Mouse (Mus musculus): ENCODE measurements around the gene Lima1. TPM values are rescaled to one million over a fixed set of nuclear protein-coding genes. Genes with fewer than 3 reads are reported as not detected.
A peak's percentile ranks its signal among the peaks of the same experiment; 100 is the strongest.
"Not testable (repeated sequence)": the region's sequence is repeated elsewhere in the genome, so short reads cannot be mapped to it uniquely, and the experiment has no call there.

Lima1 gene
- polyA plus RNA-seq, 1 experiment from 2014 or later: 54.7 TPM

DNA sequence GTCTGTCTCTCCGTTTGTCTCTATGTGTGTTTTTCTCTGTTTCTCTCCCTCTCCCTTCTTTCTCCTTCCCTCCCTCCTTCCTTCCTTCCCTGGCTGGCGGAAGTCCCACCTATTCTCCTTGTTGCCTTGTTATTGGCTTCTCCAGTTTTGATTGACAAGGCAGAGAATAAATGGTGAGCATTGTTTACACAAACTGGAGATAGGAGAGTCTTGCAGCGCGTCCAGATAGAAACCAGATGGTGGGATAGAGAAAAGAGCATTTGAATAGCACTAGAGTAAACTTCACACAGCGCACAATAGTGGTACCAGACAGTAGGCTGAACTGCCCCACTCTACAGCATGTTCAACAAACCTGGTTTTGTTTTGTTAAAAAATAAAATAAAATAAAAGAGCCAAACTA lies 43.7 kb downstream of the Lima1 start:
- no peaks in the 10 kb centered on the region for H3K9me3 ChIP-seq (ENCODE audit: low read length)
- H3K27me3 ChIP-seq (ENCODE audit: insufficient read depth, low read length): no peaks in the 10 kb centered on the region
- H3K4me1 ChIP-seq (ENCODE audit: insufficient read depth, low read length): no peaks in the 10 kb centered on the region
- no peak overlapping the region for H3K4me2 ChIP-seq (replicated peaks; ENCODE audit: low read depth, low read length)
- 79% methylated on average over 5 of the region's 5 CpGs for WGBS
- H3K36me3 ChIP-seq (ENCODE audit: insufficient read depth, low read length): no peaks in the 10 kb centered on the region
- no peak overlapping the region for H3K4me3 ChIP-seq (ENCODE audit: low read length)
- no peak overlapping the region for H3K27ac ChIP-seq (ENCODE audit: low read length)
- no peak overlapping the region for H3K9ac ChIP-seq (replicated peaks; ENCODE audit: low read length)
- ATAC-seq (ENCODE audit: low FRiP score, low TSS enrichment): no peak

GRCm38 (mm10) chr15:99828061-99828460 lies 47.2 kb downstream of the Lima1 start:
- H3K27me3 ChIP-seq (ENCODE audit: insufficient read depth, low read length): no peaks in the 10 kb centered on the region
- no peak overlapping the region for H3K4me2 ChIP-seq (replicated peaks; ENCODE audit: low read depth, low read length)
- no peak overlapping the region for H3K9ac ChIP-seq (replicated peaks; ENCODE audit: low read length)
- ATAC-seq (ENCODE audit: low FRiP score, low TSS enrichment): no peak
- no peaks in the 10 kb centered on the region for H3K9me3 ChIP-seq (ENCODE audit: low read length)
- WGBS: 72% methylated on average over 2 of the region's 2 CpGs
- H3K4me3 ChIP-seq (ENCODE audit: low read length): no peak overlapping the region
- no peak overlapping the region for H3K27ac ChIP-seq (ENCODE audit: low read length)
- no peaks in the 10 kb centered on the region for H3K36me3 ChIP-seq (ENCODE audit: insufficient read depth, low read length)
- H3K4me1 ChIP-seq (ENCODE audit: insufficient read depth, low read length): 0 out of 2 replicates have a peak, but pooled peaks cover 3% of the 10 kb centered on the region

DNA sequence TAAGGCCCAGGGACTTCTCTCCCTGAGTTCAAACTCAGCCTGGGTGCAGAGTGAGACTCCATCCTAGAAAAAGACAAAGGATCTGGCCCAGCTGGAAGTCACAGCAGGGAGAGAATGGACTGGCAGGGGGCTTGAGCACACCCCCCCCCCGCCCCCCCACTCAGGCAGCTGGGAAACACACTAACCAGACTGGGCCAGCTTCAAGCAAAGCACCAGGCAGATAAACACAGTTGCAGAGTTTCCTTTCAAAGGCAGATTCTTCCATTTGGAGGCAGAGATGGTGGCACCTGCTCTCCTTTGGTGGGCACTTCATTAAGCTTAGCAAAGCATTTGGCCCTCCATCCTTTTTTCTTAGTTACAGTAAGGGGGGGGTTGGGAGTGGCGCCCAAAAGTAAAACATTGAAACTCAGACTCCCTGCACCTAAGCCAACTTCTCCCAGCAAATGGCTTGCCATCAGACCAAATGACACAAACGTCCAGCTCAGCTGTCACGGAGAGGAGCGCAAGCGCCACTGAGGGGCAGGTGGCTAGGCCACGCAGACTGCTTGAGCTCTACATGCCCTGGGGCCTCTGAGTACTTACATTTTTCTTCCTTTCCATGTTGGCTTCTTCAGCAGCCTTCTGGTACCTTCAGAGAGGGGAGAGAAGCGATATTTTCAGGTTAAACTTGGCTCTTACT lies 48.9 kb downstream of the Lima1 start:
- Histone ChIP-seq H3K9ac (replicated peaks; ENCODE audit: low read length) (no peak overlapping the region), H3K9me3 (ENCODE audit: low read length) (no peaks in the 10 kb centered on the region), H3K27me3 (ENCODE audit: insufficient read depth, low read length) (no peaks in the 10 kb centered on the region), H3K36me3 (ENCODE audit: insufficient read depth, low read length) (no peaks in the 10 kb centered on the region), H3K4me3 (ENCODE audit: low read length) (no peak overlapping the region), H3K27ac (ENCODE audit: low read length) (no peak overlapping the region), H3K4me2 (replicated peaks; ENCODE audit: low read depth, low read length) (no peak overlapping the region), H3K4me1 (ENCODE audit: insufficient read depth, low read length) (0 out of 2 replicates have a peak, but pooled peaks cover 3% of the 10 kb centered on the region)
- WGBS: 80% methylated on average over 8 of the region's 8 CpGs
- no peak for ATAC-seq (ENCODE audit: low FRiP score, low TSS enrichment)

DNA sequence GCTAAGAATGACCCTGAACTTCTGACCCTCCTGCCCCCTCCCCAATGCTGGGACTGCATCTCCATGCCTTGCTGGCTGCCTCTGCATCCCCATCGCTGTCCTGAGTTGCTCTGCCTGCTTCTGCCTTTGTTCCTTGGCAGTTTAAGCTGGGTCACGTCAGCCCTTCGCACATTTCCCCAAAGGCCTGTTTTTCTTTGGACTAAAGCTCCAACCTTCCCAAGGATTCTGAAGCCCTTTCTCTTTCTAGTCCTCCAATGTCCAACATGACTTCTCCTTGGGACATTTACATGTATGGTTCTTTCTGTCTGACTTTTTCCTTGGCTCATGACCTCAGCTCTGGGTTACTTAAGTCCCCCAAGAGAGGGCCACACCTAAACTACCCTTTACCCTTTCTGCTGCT lies 50.0 kb downstream of the Lima1 start:
- WGBS: 75% methylated on average over 3 of the region's 3 CpGs
- no peak overlapping the region for H3K4me3 ChIP-seq (ENCODE audit: low read length)
- no peak for ATAC-seq (ENCODE audit: low FRiP score, low TSS enrichment)
- no peaks in the 10 kb centered on the region for H3K9me3 ChIP-seq (ENCODE audit: low read length)
- H3K4me2 ChIP-seq (replicated peaks; ENCODE audit: low read depth, low read length): no peak overlapping the region
- no peak overlapping the region for H3K27ac ChIP-seq (ENCODE audit: low read length)
- no peaks in the 10 kb centered on the region for H3K36me3 ChIP-seq (ENCODE audit: insufficient read depth, low read length)
- no peak overlapping the region for H3K9ac ChIP-seq (replicated peaks; ENCODE audit: low read length)
- 0 out of 2 replicates have a peak, but pooled peaks cover 3% of the 10 kb centered on the region for H3K4me1 ChIP-seq (ENCODE audit: insufficient read depth, low read length)
- H3K27me3 ChIP-seq (ENCODE audit: insufficient read depth, low read length): no peaks in the 10 kb centered on the region

GRCm38 (mm10) chr15:99823322-99823898 lies 51.8 kb downstream of the Lima1 start:
- Histone ChIP-seq H3K4me1 (ENCODE audit: insufficient read depth, low read length) (0 out of 2 replicates have a peak, but pooled peaks cover 3% of the 10 kb centered on the region), H3K4me3 (ENCODE audit: low read length) (no peak overlapping the region), H3K9ac (replicated peaks; ENCODE audit: low read length) (no peak overlapping the region), H3K36me3 (ENCODE audit: insufficient read depth, low read length) (no peaks in the 10 kb centered on the region), H3K9me3 (ENCODE audit: low read length) (no peaks in the 10 kb centered on the region), H3K27ac (ENCODE audit: low read length) (no peak overlapping the region), H3K27me3 (ENCODE audit: insufficient read depth, low read length) (no peaks in the 10 kb centered on the region), H3K4me2 (replicated peaks; ENCODE audit: low read depth, low read length) (no peak overlapping the region)
- ATAC-seq (ENCODE audit: low FRiP score, low TSS enrichment): no peak
- 37% methylated on average over 8 of the region's 8 CpGs for WGBS

DNA sequence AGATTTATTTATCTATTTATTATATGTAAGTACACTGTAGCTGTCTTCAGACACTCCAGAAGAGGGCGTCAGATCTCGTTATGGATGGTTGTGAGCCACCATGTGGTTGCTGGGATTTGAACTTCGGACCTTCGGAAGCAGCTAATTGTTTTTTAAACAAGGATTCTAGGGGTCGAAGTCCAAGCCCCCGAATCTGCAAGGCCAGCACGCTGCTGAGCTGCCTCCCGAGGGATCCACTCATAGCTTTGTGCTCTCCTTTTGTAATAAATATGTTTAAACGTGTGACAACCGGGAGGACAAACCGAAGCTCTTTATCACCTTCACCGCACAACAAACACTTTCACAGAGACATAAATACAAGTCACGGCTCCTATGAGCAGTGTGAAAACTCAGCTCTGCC lies 52.8 kb downstream of the Lima1 start:
- not testable (repeated sequence) for H3K27me3 ChIP-seq (ENCODE audit: insufficient read depth, low read length); H3K36me3 ChIP-seq (ENCODE audit: insufficient read depth, low read length); H3K9ac ChIP-seq (replicated peaks; ENCODE audit: low read length); H3K4me3 ChIP-seq (ENCODE audit: low read length); H3K27ac ChIP-seq (ENCODE audit: low read length); H3K4me1 ChIP-seq (ENCODE audit: insufficient read depth, low read length); H3K9me3 ChIP-seq (ENCODE audit: low read length); ATAC-seq (ENCODE audit: low FRiP score, low TSS enrichment); H3K4me2 ChIP-seq (replicated peaks; ENCODE audit: low read depth, low read length)
- 65% methylated on average over 12 of the region's 13 CpGs for WGBS

- H3K4me3 ChIP-seq (ENCODE audit: low read length): peak overlapping the region; percentile 49
- 24% methylated on average over 14 of the region's 14 CpGs for WGBS
- H3K27me3 ChIP-seq (ENCODE audit: insufficient read depth, low read length): no peaks in the 10 kb centered on the region
- H3K9me3 ChIP-seq (ENCODE audit: low read length): no peaks in the 10 kb centered on the region; the same call in 1 of the 2 replicates
- H3K36me3 ChIP-seq (ENCODE audit: insufficient read depth, low read length): peaks cover 16% of the 10 kb centered on the region
- ATAC-seq (ENCODE audit: low FRiP score, low TSS enrichment): peak; percentile 57; the same call in 1 of the 2 replicates
- H3K4me1 ChIP-seq (ENCODE audit: insufficient read depth, low read length): 0 out of 2 replicates have a peak, but pooled peaks cover 10% of the 10 kb centered on the region
- peak overlapping the region; percentile 53 for H3K4me2 ChIP-seq (replicated peaks; ENCODE audit: low read depth, low read length)
- peak overlapping the region; percentile 95 for H3K27ac ChIP-seq (ENCODE audit: low read length)
- H3K9ac ChIP-seq (replicated peaks; ENCODE audit: low read length): peak overlapping the region; percentile 65
Measured at GRCm38 (mm10) chr15:99819621-99820279, 55.5 kb downstream of the Lima1 start.

- H3K27me3 ChIP-seq (ENCODE audit: insufficient read depth, low read length): no peaks in the 10 kb centered on the region
- 15% methylated on average over 6 of the region's 6 CpGs for WGBS
- 0 out of 2 replicates have a peak, but pooled peaks cover 10% of the 10 kb centered on the region for H3K4me1 ChIP-seq (ENCODE audit: insufficient read depth, low read length)
- H3K4me2 ChIP-seq (replicated peaks; ENCODE audit: low read depth, low read length): peak overlapping the region; percentile 53
- H3K27ac ChIP-seq (ENCODE audit: low read length): peak overlapping the region; percentile 95
- H3K4me3 ChIP-seq (ENCODE audit: low read length): peak overlapping the region; percentile 49
- H3K9me3 ChIP-seq (ENCODE audit: low read length): no peaks in the 10 kb centered on the region; the same call in 1 of the 2 replicates
- H3K36me3 ChIP-seq (ENCODE audit: insufficient read depth, low read length): peaks cover 19% of the 10 kb centered on the region
- H3K9ac ChIP-seq (replicated peaks; ENCODE audit: low read length): peak overlapping the region; percentile 65
- ATAC-seq (ENCODE audit: low FRiP score, low TSS enrichment): peak; percentile 33
Measured at GRCm38 (mm10) chr15:99819109-99819440, 56.2 kb downstream of the Lima1 start.

DNA sequence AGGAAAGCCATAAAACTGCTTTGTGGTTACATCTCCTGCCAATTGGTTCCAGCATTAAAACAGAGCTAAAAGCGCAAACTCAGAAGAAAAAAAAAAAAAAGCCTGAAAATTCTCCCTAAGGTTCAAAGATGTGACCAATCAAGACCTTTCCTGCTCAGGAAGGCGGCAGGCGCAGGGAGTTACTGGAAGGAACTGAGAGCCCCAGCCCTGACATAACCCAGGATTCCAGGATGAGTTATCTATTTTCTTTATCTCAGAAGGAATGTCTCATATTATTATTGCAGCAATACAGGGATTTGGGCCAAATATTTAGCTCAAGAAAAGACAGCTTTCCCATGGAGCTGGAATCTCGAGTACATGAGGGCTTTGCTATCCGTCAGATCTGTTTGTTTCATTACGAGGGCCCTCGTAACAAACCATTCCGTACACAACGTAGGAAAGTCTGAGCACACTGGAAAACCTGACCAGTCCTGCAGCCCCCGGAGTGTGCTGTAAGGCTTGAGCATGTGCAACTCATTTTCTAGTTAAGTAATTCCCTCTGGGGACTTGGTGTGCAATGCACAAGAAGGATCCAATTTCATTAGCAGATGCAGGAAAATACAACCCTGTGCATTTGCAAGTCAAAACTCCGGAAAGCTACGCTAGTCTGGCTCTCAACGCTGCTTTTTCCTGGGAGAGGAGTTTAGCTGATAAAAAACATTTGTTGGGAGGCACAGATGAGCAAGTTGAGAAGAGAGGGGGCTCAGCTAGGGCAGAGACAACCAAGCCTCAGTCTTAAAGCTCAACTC lies 56.7 kb downstream of the Lima1 start:
- peak overlapping the region; percentile 65 for H3K9ac ChIP-seq (replicated peaks; ENCODE audit: low read length)
- ATAC-seq (ENCODE audit: low FRiP score, low TSS enrichment): peak; percentile 72
- H3K4me3 ChIP-seq (ENCODE audit: low read length): peak overlapping the region; percentile 49
- H3K4me2 ChIP-seq (replicated peaks; ENCODE audit: low read depth, low read length): peak overlapping the region; percentile 53
- no peaks in the 10 kb centered on the region; the same call in 1 of the 2 replicates for H3K9me3 ChIP-seq (ENCODE audit: low read length)
- no peaks in the 10 kb centered on the region for H3K27me3 ChIP-seq (ENCODE audit: insufficient read depth, low read length)
- peak overlapping the region; percentile 95 for H3K27ac ChIP-seq (ENCODE audit: low read length)
- peaks cover 19% of the 10 kb centered on the region for H3K36me3 ChIP-seq (ENCODE audit: insufficient read depth, low read length)
- WGBS: 5% methylated on average over 13 of the region's 13 CpGs
- H3K4me1 ChIP-seq (ENCODE audit: insufficient read depth, low read length): 0 out of 2 replicates have a peak, but pooled peaks cover 7% of the 10 kb centered on the region

Data from kidney, embryonic 16.5 days (tissue).